Mouse (Mus musculus) heart, embryonic 12.5 days (tissue): ENCODE measurements around the gene Card14. TPM values are rescaled to one million over a fixed set of nuclear protein-coding genes. Genes with fewer than 3 reads are reported as not detected.

ENCODE experiments used
- microRNA counts: library from miRNA; unstranded; fragments of <30 nt; microRNA quantifications from one replicate; lab custom pipeline; 2017
- microRNA-seq: library from miRNA; unstranded; fragments of <30 nt; microRNA quantifications from one replicate; pipeline ENCODE4, GENCODE M21; 2017
- polyA plus RNA-seq: library from polyadenylated mRNA; unstranded; fragments of >200 nt; fragmentation: Nextera tagmentation; extraction: Ambion mirVana; gene quantifications from 2 replicates; pipeline ENCODE4 v1.2.1, GENCODE M21; 2016

The Card14 gene
- polyA plus RNA-seq, 1 experiment from 2014 or later = 0.49 TPM

MicroRNAs within 50 kb of the gene (microRNA counts, 519-probe panel; counts per million panel counts)
- microRNA mmu-miR-1932 (lab: Ali Mortazavi, UCI) = not detected

Small RNA genes lying within 50 kb of the gene (microRNA-seq; reads per million reads assigned to microRNA genes)
- not detected for gene Mir1932

Other genes with a start within 250 kb of the Card14 start
- 13.2 and 14.9 TPM in 2 replicates for gene Cbx4, start 221.5 kb upstream of the Card14 start, polyA plus RNA-seq
- gene Tbc1d16, start 79.3 kb upstream of the Card14 start, polyA plus RNA-seq = 7.4 and 7.5 TPM in 2 replicates
- 3.1 and 3.7 TPM in 2 replicates for gene Ccdc40, start 79.2 kb upstream of the Card14 start, polyA plus RNA-seq
- gene Gaa, start 39.9 kb upstream of the Card14 start, polyA plus RNA-seq = 116 and 117 TPM in 2 replicates
- gene Eif4a3, start 7.7 kb upstream of the Card14 start, polyA plus RNA-seq = 270 and 276 TPM in 2 replicates
- gene Sgsh, start 47.8 kb downstream of the Card14 start, polyA plus RNA-seq = 7.3 and 7.5 TPM in 2 replicates
- gene Slc26a11, start 47.8 kb downstream of the Card14 start, polyA plus RNA-seq = 9.8 and 10.8 TPM in 2 replicates
- 8.0 and 8.5 TPM in 2 replicates for gene Rnf213, start 85.3 kb downstream of the Card14 start, polyA plus RNA-seq
- 12.9 and 14.7 TPM in 2 replicates for gene Endov, start 183.6 kb downstream of the Card14 start, polyA plus RNA-seq
- 1.8 and 2.1 TPM in 2 replicates for gene Nptx1, start 240.0 kb downstream of the Card14 start, polyA plus RNA-seq